Mouse (Mus musculus) adrenal gland, adult 10 weeks (tissue): ENCODE results near the gene Cpped1. TPM values are rescaled to one million over a fixed set of nuclear protein-coding genes. Genes with fewer than 3 reads are reported as not detected.

Experiments used
- polyA plus RNA-seq: library from polyadenylated mRNA; stranded (reverse); fragments of 350-450 nt; fragmentation: Illumina TruSeq; extraction: RNeasy Lipid Tissue Mini Kit (QIAGEN cat#74804); gene quantifications from one replicate; pipeline ENCODE4 v1.2.3, GENCODE M21; 2014; ENCODE audit warnings: low read depth, low replicate concordance

Cpped1 gene
- 68.9 TPM for polyA plus RNA-seq

GRCm38 (mm10) chr16:11909035-11909591 lies at the start of gene Cpped1:
Cpped1 (minus strand) TSS chr16:11909445.

Other genes starting within 250 kb of the Cpped1 start
- 5.4 TPM for gene Shisa9, start 74.7 kb upstream of the Cpped1 start, polyA plus RNA-seq